Mouse (Mus musculus): ENCODE results near the gene Map3k20. TPM values are rescaled to one million over a fixed set of nuclear protein-coding genes. Genes with fewer than 3 reads are reported as not detected.

The Map3k20 gene
- polyA plus RNA-seq, 1 experiment from 2014 or later = 7.3 TPM

DNA sequence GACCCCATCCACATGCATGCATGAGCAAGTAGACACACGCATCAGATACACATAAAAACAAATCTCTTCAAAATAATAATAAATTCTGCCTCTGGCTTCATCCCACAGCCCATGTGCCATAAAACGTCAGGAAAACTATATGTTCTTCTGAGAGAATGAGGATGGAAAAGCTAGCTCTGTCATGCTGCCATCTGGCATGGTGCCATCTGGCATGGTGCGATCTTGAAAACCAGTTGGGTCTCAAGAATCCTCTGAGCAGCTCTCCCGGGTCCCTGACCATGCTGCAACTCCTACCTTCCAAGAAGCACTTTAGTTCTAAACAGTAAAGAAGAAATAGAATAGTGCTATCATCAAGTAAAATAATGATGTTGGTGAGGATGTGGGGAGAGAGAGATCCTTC lies 106.9 kb downstream of the Map3k20 start:
- no peak for DNase-seq (ENCODE audit: low spot score)
- Histone ChIP-seq H3K4me3 (no peak overlapping the region), H3K27me3 (replicated peaks; ENCODE audit: low read depth, poor library complexity, severe bottlenecking) (no peaks in the 10 kb centered on the region), H3K27ac (replicated peaks) (no peak overlapping the region), H3K36me3 (replicated peaks) (peaks cover 7% of the 10 kb centered on the region), H3K4me1 (peaks cover 15% of the 10 kb centered on the region), H3K9me3 (peaks cover 10% of the 10 kb centered on the region; the same call in 1 of the 2 replicates)
- WGBS = 88% methylated on average over 4 of the region's 4 CpGs

DNA sequence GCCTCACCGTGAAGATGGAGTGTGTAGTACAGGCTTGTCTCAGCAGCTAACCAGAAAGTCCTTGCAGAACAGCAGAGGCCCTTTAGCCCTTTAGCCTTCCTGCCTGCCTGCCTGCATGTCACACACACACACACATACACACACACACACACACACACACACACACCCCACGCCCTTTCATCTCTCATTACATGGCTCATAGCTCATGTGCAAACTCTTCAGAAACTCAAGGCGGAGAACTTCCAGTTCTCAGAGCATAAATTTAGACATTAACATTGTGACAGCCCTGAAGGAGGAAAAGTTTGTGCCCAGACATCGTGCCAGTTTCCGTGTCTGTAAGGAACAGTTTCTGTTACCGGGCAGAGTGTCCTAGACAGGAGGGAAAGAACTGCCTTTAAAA lies 111.5 kb downstream of the Map3k20 start:
- H3K4me3 ChIP-seq = no peak overlapping the region
- WGBS = 94% methylated on average over 6 of the region's 6 CpGs
- H3K27ac ChIP-seq (replicated peaks) = no peak overlapping the region
- peaks cover 10% of the 10 kb centered on the region; the same call in 1 of the 2 replicates for H3K9me3 ChIP-seq
- no peak for DNase-seq (ENCODE audit: low spot score)
- H3K36me3 ChIP-seq (replicated peaks) = peaks cover 7% of the 10 kb centered on the region
- H3K4me1 ChIP-seq = peaks cover 6% of the 10 kb centered on the region
- no peaks in the 10 kb centered on the region for H3K27me3 ChIP-seq (replicated peaks; ENCODE audit: low read depth, poor library complexity, severe bottlenecking)

DNA sequence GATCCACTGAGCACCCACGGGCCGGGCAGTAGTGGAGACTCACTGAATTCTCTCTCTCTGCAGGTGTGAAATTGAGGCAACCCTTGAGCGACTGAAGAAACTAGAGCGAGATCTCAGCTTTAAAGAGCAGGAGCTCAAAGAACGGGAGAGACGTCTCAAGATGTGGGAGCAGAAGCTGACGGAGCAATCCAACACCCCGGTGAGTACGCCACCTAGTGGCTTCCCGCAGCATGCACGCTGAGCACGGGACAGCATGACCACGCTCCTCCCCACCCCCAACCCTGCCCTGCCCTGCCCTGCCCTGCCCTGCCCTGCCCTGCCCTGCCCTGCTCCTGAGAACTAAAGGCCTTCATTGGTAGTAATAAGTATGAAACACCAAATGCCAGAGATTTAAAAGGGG lies 112.8 kb downstream of the Map3k20 start:
- DNase-seq (ENCODE audit: low spot score) = peak; percentile 75
- Histone ChIP-seq H3K27me3 (replicated peaks; ENCODE audit: low read depth, poor library complexity, severe bottlenecking) (no peaks in the 10 kb centered on the region), H3K4me1 (peaks cover 13% of the 10 kb centered on the region), H3K9me3 (peaks cover 10% of the 10 kb centered on the region; the same call in 1 of the 2 replicates), H3K27ac (replicated peaks) (no peak overlapping the region; the same call in 1 of the 2 replicates), H3K4me3 (no peak overlapping the region), H3K36me3 (replicated peaks) (peaks cover 7% of the 10 kb centered on the region)
- 21% methylated on average over 13 of the region's 13 CpGs for WGBS

DNA sequence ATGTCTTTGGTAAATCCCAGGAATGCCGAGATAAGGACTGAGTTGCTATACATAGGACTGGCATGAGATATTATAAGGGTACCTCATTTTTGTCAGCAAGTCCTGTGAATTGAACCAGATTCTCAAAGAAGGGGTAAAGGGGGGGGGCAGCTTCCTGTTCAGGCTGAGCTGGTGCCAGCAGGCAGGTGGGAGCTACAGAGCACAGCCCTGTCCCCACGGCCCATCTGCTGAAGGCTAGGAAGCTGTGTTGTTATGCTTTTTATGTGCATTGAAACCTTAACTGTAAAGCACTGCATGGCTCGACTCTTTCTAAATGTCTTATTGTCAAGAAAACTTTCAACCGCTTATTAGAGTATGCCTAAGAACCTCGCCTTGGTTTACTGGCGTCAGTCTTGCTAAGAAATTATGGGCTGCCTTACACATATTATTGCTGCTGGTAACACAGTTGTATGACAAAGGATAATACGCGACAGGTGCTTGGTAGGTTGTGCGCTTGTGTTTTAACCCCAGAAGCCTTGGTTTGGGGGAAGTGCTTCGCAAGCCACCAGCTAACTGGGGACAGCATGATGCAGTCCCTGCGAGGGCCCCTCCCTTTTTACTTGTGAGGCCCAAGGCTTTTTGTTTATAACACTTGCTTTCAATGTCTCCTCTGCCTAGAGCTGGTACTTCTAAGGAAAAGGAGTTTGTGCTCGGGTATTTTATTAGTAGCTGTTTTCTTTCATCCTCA lies 114.2 kb downstream of the Map3k20 start:
- WGBS = 85% methylated on average over 12 of the region's 12 CpGs

DNA sequence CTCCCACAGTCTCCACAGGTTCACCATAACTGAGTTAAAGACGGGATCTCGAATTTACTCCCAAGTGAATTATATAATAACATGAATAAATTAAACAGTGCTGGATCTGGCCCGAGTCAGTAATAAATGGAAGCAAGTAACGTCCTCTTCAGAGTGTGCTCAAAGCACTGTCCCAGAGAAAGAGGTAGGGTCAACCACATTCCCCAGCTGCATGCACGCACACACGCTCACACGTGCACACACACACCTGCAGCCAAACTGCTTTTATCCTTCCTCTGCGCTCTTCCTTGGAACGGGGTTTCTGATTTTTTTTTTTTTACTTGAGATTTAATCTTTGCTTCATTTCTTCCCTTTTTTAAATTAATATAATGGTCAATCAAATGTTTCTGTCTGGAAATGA lies 115.9 kb downstream of the Map3k20 start:
- DNase-seq (ENCODE audit: low spot score) = no peak
- 89% methylated on average over 9 of the region's 9 CpGs for WGBS
- Histone ChIP-seq H3K9me3 (no peaks in the 10 kb centered on the region), H3K36me3 (replicated peaks) (no peaks in the 10 kb centered on the region), H3K4me1 (peaks cover 13% of the 10 kb centered on the region), H3K27me3 (replicated peaks; ENCODE audit: low read depth, poor library complexity, severe bottlenecking) (no peaks in the 10 kb centered on the region), H3K4me3 (no peak overlapping the region), H3K27ac (replicated peaks) (no peak overlapping the region)

More for the DNA sequence above, 114.2 kb downstream of the Map3k20 start:
- no peak overlapping the region for H3K27ac ChIP-seq (replicated peaks)
- no peak for DNase-seq (ENCODE audit: low spot score)
- peaks cover 10% of the 10 kb centered on the region; the same call in 1 of the 2 replicates for H3K9me3 ChIP-seq
- H3K27me3 ChIP-seq (replicated peaks; ENCODE audit: low read depth, poor library complexity, severe bottlenecking) = no peaks in the 10 kb centered on the region
- H3K4me3 ChIP-seq = no peak overlapping the region
- H3K4me1 ChIP-seq = peaks cover 13% of the 10 kb centered on the region
- peaks cover 7% of the 10 kb centered on the region for H3K36me3 ChIP-seq (replicated peaks)

DNA sequence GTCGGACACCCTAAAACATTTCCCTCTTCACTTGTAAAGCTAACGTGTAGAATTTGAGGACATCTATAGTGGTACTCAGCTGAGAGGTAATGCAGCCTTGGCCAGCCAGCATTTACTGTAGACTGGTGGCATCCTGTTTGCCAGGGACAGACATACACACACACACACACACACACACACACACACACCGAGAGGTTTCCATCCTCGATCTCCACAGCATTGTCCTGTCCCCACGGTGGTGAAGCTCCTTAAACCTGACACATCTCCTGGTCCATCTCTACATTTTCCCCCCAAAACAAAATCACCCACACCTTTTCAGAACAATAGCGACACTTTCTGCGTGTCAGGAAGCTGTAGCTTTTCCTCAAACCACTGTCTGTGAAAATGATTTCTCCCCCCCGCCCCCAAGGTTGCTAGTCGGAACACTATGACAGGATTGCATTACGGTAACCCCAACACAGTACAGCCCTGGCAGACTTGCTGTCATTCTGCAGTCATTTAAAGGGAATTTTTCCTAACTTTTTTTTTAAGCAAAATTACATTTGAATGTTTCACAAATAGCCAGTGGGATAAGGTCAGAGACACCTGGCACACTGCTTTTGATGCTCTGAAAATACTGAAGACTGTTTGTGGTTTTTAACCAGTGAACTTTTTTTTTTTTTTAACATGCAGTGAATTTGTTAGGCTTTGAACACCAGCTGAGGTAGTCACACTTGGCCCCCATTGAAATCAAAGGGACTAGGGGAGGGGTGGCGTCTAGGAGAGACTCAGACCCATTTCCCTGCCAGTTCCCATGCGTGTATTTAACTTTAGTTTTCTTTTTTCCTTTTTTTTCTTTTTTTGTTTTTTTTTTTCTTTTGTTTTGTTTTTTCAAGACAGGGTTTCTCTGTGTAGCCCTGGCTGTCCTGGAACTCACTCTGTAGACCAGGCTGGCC lies 120.5 kb downstream of the Map3k20 start:
- Histone ChIP-seq H3K36me3 (replicated peaks) (no peaks in the 10 kb centered on the region), H3K9me3 (no peaks in the 10 kb centered on the region), H3K27ac (replicated peaks) (no peak overlapping the region), H3K27me3 (replicated peaks; ENCODE audit: low read depth, poor library complexity, severe bottlenecking) (no peaks in the 10 kb centered on the region), H3K4me1 (peaks cover 16% of the 10 kb centered on the region), H3K4me3 (no peak overlapping the region)
- WGBS = 87% methylated on average over 12 of the region's 12 CpGs
- no peak for DNase-seq (ENCODE audit: low spot score)

DNA sequence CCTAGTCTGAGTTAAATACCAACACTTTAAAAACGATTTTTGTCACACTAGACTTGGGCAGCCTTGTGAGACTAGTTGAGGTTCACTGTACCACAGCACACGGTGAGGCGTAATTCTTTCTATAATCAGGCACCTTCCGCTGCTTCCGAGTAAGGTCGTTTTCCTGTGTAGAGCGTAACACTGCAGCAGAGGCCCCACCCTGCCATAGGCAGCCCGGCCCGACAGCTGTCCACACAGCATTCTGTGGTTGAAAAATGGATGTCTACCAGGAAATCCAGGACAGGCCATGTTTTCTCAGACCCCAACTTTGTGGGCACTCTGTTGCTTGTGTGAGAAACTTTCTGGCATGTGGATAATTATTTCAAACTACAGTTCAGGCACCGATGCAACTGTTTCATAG lies 121.3 kb downstream of the Map3k20 start:
- H3K9me3 ChIP-seq = no peaks in the 10 kb centered on the region
- no peaks in the 10 kb centered on the region for H3K36me3 ChIP-seq (replicated peaks)
- 85% methylated on average over 10 of the region's 10 CpGs for WGBS
- H3K4me1 ChIP-seq = peaks cover 16% of the 10 kb centered on the region
- H3K4me3 ChIP-seq = no peak overlapping the region
- no peak overlapping the region for H3K27ac ChIP-seq (replicated peaks)
- DNase-seq (ENCODE audit: low spot score) = no peak
- no peaks in the 10 kb centered on the region for H3K27me3 ChIP-seq (replicated peaks; ENCODE audit: low read depth, poor library complexity, severe bottlenecking)

DNA sequence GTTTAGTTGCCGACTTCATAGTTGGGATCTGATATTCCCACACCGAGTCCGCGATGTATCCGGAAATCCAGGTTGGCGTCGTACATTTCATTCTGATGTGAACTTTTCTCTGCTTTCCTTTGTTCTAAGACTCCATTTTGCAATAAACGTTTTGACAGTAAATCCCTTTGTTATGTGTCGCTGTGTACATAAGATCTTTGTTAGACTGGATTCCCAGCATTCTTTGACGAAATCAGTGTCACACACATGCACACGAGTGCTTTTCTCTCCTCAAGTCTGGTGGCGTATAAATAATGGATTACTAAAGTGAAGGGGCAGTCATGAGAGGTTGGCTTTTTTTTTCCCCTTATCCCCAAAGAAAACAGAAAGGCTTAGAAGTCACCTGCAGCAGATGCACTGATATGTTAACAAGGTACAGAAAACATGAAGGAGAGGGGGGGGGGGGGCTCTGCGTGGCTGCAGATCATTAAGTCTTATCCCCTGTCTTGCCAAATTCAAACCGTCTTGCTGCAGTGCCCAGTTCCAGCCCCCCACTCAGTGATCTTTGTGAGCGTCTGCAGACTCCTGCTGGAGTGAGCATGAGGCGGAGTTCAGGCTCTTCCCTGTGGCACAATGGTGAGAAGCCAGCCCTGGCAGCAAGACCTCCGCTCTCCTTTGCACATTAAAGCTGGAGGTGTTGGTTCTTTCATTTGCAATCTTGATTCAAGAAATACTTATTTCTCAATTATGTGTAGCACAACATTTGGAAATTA lies 122.1 kb downstream of the Map3k20 start:
- H3K9me3 ChIP-seq = no peaks in the 10 kb centered on the region
- DNase-seq (ENCODE audit: low spot score) = no peak
- no peaks in the 10 kb centered on the region for H3K27me3 ChIP-seq (replicated peaks; ENCODE audit: low read depth, poor library complexity, severe bottlenecking)
- H3K4me1 ChIP-seq = peaks cover 14% of the 10 kb centered on the region
- H3K4me3 ChIP-seq = no peak overlapping the region
- H3K27ac ChIP-seq (replicated peaks) = 0 out of 2 replicates have a peak overlapping the region, but pooled peaks have one; percentile 14
- 70% methylated on average over 17 of the region's 17 CpGs for WGBS
- H3K36me3 ChIP-seq (replicated peaks) = no peaks in the 10 kb centered on the region

DNA sequence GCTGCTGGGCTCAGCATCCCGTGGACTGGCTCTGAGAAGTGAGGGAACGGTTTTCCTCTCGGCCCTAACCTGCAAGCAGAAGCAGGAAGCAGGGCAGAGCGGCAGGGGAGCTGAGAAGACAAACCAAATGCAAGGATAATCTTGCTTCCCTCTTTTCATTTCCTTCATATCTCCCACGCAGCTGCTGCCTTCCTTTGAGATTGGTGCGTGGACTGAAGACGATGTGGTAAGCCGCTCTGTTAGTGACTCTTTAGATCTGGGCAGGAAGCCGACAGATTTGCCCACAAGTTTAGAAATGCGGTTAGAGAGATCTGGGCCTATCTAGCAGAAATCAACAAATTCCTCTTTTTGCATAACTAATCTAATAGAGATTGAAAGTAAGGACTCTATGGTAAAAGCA lies 124.5 kb downstream of the Map3k20 start:
- Histone ChIP-seq H3K4me1 (peaks cover 10% of the 10 kb centered on the region), H3K4me3 (no peak overlapping the region), H3K27me3 (replicated peaks; ENCODE audit: low read depth, poor library complexity, severe bottlenecking) (no peaks in the 10 kb centered on the region), H3K36me3 (replicated peaks) (no peaks in the 10 kb centered on the region), H3K27ac (replicated peaks) (no peak overlapping the region), H3K9me3 (no peaks in the 10 kb centered on the region)
- WGBS = 89% methylated on average over 10 of the region's 10 CpGs
- DNase-seq (ENCODE audit: low spot score) = no peak

DNA sequence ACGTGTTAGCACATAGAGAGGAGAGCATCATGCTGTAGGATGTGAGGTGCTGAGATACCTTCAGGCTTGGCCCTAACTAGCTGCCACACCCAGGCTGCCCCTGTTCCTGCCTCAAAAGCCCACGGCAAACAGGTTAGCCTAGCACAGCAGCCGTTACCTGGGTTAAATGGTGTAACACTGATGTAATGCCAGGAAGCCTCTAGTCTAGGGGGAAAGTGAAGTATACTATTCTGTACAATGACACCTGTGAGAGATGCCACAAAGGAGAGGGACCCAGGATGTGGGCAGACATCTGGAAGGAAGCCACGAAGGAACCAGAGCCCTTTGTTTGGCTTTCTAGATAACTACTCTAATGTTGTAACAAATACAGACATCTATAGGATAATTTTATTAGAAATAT lies 126.8 kb downstream of the Map3k20 start:
- no peak overlapping the region for H3K27ac ChIP-seq (replicated peaks)
- no peak for DNase-seq (ENCODE audit: low spot score)
- H3K36me3 ChIP-seq (replicated peaks) = no peaks in the 10 kb centered on the region
- WGBS = 89% methylated on average over 4 of the region's 4 CpGs
- peaks cover 7% of the 10 kb centered on the region for H3K4me1 ChIP-seq
- no peak overlapping the region for H3K4me3 ChIP-seq
- H3K27me3 ChIP-seq (replicated peaks; ENCODE audit: low read depth, poor library complexity, severe bottlenecking) = no peaks in the 10 kb centered on the region
- H3K9me3 ChIP-seq = no peaks in the 10 kb centered on the region

DNA sequence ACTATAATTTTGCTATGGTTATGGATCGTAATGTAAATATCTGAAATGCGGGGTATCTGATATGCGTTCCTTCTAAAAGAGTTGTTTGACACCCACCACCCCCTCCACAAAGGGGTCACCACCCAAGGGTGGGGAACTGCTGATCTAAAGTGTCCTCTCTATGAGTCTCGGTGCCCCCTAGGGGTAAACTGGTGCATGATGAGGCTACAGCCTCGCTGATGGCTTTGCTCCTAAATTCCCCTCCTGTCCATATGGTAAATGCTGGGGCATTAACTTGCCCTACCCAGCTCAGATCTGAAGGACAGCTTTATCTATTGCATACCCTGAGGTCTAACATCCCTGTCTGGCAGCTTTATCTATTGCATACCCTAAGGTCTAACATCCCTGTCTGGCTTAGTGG lies 130.0 kb downstream of the Map3k20 start:
- H3K27ac ChIP-seq (replicated peaks) = no peak overlapping the region
- H3K4me3 ChIP-seq = no peak overlapping the region
- no peaks in the 10 kb centered on the region for H3K36me3 ChIP-seq (replicated peaks)
- WGBS = 89% methylated on average over 5 of the region's 5 CpGs
- H3K27me3 ChIP-seq (replicated peaks; ENCODE audit: low read depth, poor library complexity, severe bottlenecking) = no peaks in the 10 kb centered on the region
- H3K4me1 ChIP-seq = no peaks in the 10 kb centered on the region
- DNase-seq (ENCODE audit: low spot score) = no peak
- no peaks in the 10 kb centered on the region for H3K9me3 ChIP-seq

Measured in embryonic facial prominence, embryonic 10.5 days (tissue).